Mouse (Mus musculus): ENCODE measurements around the gene Lamc1. TPM values are rescaled to one million over a fixed set of nuclear protein-coding genes. Genes with fewer than 3 reads are reported as not detected.

Lamc1 gene
- polyA plus RNA-seq, 1 experiment from 2014 or later, result 17.2 TPM

GRCm38 (mm10) chr1:153320554-153321147 is 11.9 kb downstream of the Lamc1 start:
- H3K4me3 ChIP-seq (ENCODE audit: low read depth, low read length), result no peak overlapping the region

GRCm38 (mm10) chr1:153320121-153320520 is 12.5 kb downstream of the Lamc1 start:
- no peak for ATAC-seq (ENCODE audit: low read depth)
- H3K27me3 ChIP-seq (ENCODE audit: control insufficient read depth, insufficient read depth, low read length), result no peaks in the 10 kb centered on the region
- WGBS, result 65% methylated on average over 4 of the region's 4 CpGs

More at GRCm38 (mm10) chr1:153320554-153321147, 11.9 kb downstream of the Lamc1 start:
- Histone ChIP-seq H3K4me2 (ENCODE audit: low read depth, low read length) (no peak overlapping the region), H3K27ac (ENCODE audit: low read depth, low read length) (no peak overlapping the region), H3K27me3 (ENCODE audit: control insufficient read depth, insufficient read depth, low read length) (no peaks in the 10 kb centered on the region), H3K36me3 (ENCODE audit: control insufficient read depth, insufficient read depth, low read length) (no peaks in the 10 kb centered on the region), H3K4me1 (ENCODE audit: control insufficient read depth, insufficient read depth, low read length) (no peaks in the 10 kb centered on the region), H3K9me3 (ENCODE audit: control insufficient read depth, low read length) (no peaks in the 10 kb centered on the region), H3K9ac (replicated peaks; ENCODE audit: low read depth, low read length) (no peak overlapping the region)
- 26% methylated on average over 6 of the region's 6 CpGs for WGBS
- ATAC-seq (ENCODE audit: low read depth), result no peak

GRCm38 (mm10) chr1:153318741-153319140 is 13.8 kb downstream of the Lamc1 start:
- 96% methylated on average over 1 of the region's 1 CpGs for WGBS
- Histone ChIP-seq H3K27me3 (ENCODE audit: control insufficient read depth, insufficient read depth, low read length) (no peaks in the 10 kb centered on the region), H3K4me3 (ENCODE audit: low read depth, low read length) (no peak overlapping the region), H3K9ac (replicated peaks; ENCODE audit: low read depth, low read length) (no peak overlapping the region), H3K9me3 (ENCODE audit: control insufficient read depth, low read length) (no peaks in the 10 kb centered on the region), H3K4me1 (ENCODE audit: control insufficient read depth, insufficient read depth, low read length) (no peaks in the 10 kb centered on the region), H3K4me2 (ENCODE audit: low read depth, low read length) (no peak overlapping the region), H3K36me3 (ENCODE audit: control insufficient read depth, insufficient read depth, low read length) (no peaks in the 10 kb centered on the region), H3K27ac (ENCODE audit: low read depth, low read length) (no peak overlapping the region)
- no peak for ATAC-seq (ENCODE audit: low read depth)

More at GRCm38 (mm10) chr1:153320121-153320520, 12.5 kb downstream of the Lamc1 start:
- Histone ChIP-seq H3K9ac (replicated peaks; ENCODE audit: low read depth, low read length) (no peak overlapping the region), H3K4me3 (ENCODE audit: low read depth, low read length) (no peak overlapping the region), H3K9me3 (ENCODE audit: control insufficient read depth, low read length) (no peaks in the 10 kb centered on the region), H3K36me3 (ENCODE audit: control insufficient read depth, insufficient read depth, low read length) (no peaks in the 10 kb centered on the region), H3K27ac (ENCODE audit: low read depth, low read length) (no peak overlapping the region), H3K4me2 (ENCODE audit: low read depth, low read length) (no peak overlapping the region), H3K4me1 (ENCODE audit: control insufficient read depth, insufficient read depth, low read length) (no peaks in the 10 kb centered on the region)

- H3K9ac ChIP-seq (replicated peaks; ENCODE audit: low read depth, low read length), result no peak overlapping the region
- no peak overlapping the region for H3K4me3 ChIP-seq (ENCODE audit: low read depth, low read length)
- H3K4me1 ChIP-seq (ENCODE audit: control insufficient read depth, insufficient read depth, low read length), result no peaks in the 10 kb centered on the region
- H3K4me2 ChIP-seq (ENCODE audit: low read depth, low read length), result no peak overlapping the region
- 94% methylated on average over 7 of the region's 7 CpGs for WGBS
- H3K27me3 ChIP-seq (ENCODE audit: control insufficient read depth, insufficient read depth, low read length), result no peaks in the 10 kb centered on the region
- no peaks in the 10 kb centered on the region for H3K36me3 ChIP-seq (ENCODE audit: control insufficient read depth, insufficient read depth, low read length)
- no peak for ATAC-seq (ENCODE audit: low read depth)
- no peak overlapping the region for H3K27ac ChIP-seq (ENCODE audit: low read depth, low read length)
- no peaks in the 10 kb centered on the region for H3K9me3 ChIP-seq (ENCODE audit: control insufficient read depth, low read length)
These were observed 14.3 kb downstream of the Lamc1 start for GRCm38 (mm10) chr1:153318287-153318686.

- 78% methylated on average over 16 of the region's 16 CpGs for WGBS
- Histone ChIP-seq H3K27ac (ENCODE audit: low read depth, low read length) (no peak overlapping the region), H3K4me3 (ENCODE audit: low read depth, low read length) (no peak overlapping the region), H3K4me2 (ENCODE audit: low read depth, low read length) (no peak overlapping the region), H3K27me3 (ENCODE audit: control insufficient read depth, insufficient read depth, low read length) (no peaks in the 10 kb centered on the region), H3K9ac (replicated peaks; ENCODE audit: low read depth, low read length) (no peak overlapping the region), H3K36me3 (ENCODE audit: control insufficient read depth, insufficient read depth, low read length) (no peaks in the 10 kb centered on the region), H3K9me3 (ENCODE audit: control insufficient read depth, low read length) (no peaks in the 10 kb centered on the region), H3K4me1 (ENCODE audit: control insufficient read depth, insufficient read depth, low read length) (no peaks in the 10 kb centered on the region)
- no peak for ATAC-seq (ENCODE audit: low read depth)
These were observed 14.9 kb downstream of the Lamc1 start for GRCm38 (mm10) chr1:153317486-153318260.

- H3K9ac ChIP-seq (replicated peaks; ENCODE audit: low read depth, low read length), result no peak overlapping the region
- ATAC-seq (ENCODE audit: low read depth), result no peak
- H3K4me1 ChIP-seq (ENCODE audit: control insufficient read depth, insufficient read depth, low read length), result no peaks in the 10 kb centered on the region
- no peaks in the 10 kb centered on the region for H3K27me3 ChIP-seq (ENCODE audit: control insufficient read depth, insufficient read depth, low read length)
- 48% methylated on average over 8 of the region's 8 CpGs for WGBS
- no peaks in the 10 kb centered on the region for H3K9me3 ChIP-seq (ENCODE audit: control insufficient read depth, low read length)
- H3K36me3 ChIP-seq (ENCODE audit: control insufficient read depth, insufficient read depth, low read length), result no peaks in the 10 kb centered on the region
- H3K4me3 ChIP-seq (ENCODE audit: low read depth, low read length), result no peak overlapping the region
- H3K4me2 ChIP-seq (ENCODE audit: low read depth, low read length), result no peak overlapping the region
- H3K27ac ChIP-seq (ENCODE audit: low read depth, low read length), result no peak overlapping the region
These were observed 15.6 kb downstream of the Lamc1 start for GRCm38 (mm10) chr1:153316956-153317355.

GRCm38 (mm10) chr1:153316286-153316685 is 16.3 kb downstream of the Lamc1 start:
- H3K9me3 ChIP-seq (ENCODE audit: control insufficient read depth, low read length), result no peaks in the 10 kb centered on the region
- H3K4me2 ChIP-seq (ENCODE audit: low read depth, low read length), result no peak overlapping the region
- H3K36me3 ChIP-seq (ENCODE audit: control insufficient read depth, insufficient read depth, low read length), result no peaks in the 10 kb centered on the region
- no peak overlapping the region for H3K27ac ChIP-seq (ENCODE audit: low read depth, low read length)
- ATAC-seq (ENCODE audit: low read depth), result no peak
- no peaks in the 10 kb centered on the region for H3K27me3 ChIP-seq (ENCODE audit: control insufficient read depth, insufficient read depth, low read length)
- H3K4me1 ChIP-seq (ENCODE audit: control insufficient read depth, insufficient read depth, low read length), result no peaks in the 10 kb centered on the region
- no peak overlapping the region for H3K4me3 ChIP-seq (ENCODE audit: low read depth, low read length)
- no peak overlapping the region for H3K9ac ChIP-seq (replicated peaks; ENCODE audit: low read depth, low read length)

- Histone ChIP-seq H3K9ac (replicated peaks; ENCODE audit: low read depth, low read length) (no peak overlapping the region), H3K4me1 (ENCODE audit: control insufficient read depth, insufficient read depth, low read length) (no peaks in the 10 kb centered on the region), H3K4me3 (ENCODE audit: low read depth, low read length) (no peak overlapping the region), H3K27ac (ENCODE audit: low read depth, low read length) (no peak overlapping the region), H3K27me3 (ENCODE audit: control insufficient read depth, insufficient read depth, low read length) (no peaks in the 10 kb centered on the region), H3K9me3 (ENCODE audit: control insufficient read depth, low read length) (no peaks in the 10 kb centered on the region), H3K4me2 (ENCODE audit: low read depth, low read length) (no peak overlapping the region), H3K36me3 (ENCODE audit: control insufficient read depth, insufficient read depth, low read length) (no peaks in the 10 kb centered on the region)
- ATAC-seq (ENCODE audit: low read depth), result no peak
- 89% methylated on average over 6 of the region's 6 CpGs for WGBS
These were observed 17.5 kb downstream of the Lamc1 start for GRCm38 (mm10) chr1:153315121-153315520.

GRCm38 (mm10) chr1:153312992-153313391 is 19.6 kb downstream of the Lamc1 start:
- H3K4me3 ChIP-seq (ENCODE audit: low read depth, low read length), result no peak overlapping the region
- no peaks in the 10 kb centered on the region for H3K9me3 ChIP-seq (ENCODE audit: control insufficient read depth, low read length)
- H3K9ac ChIP-seq (replicated peaks; ENCODE audit: low read depth, low read length), result no peak overlapping the region
- no peak overlapping the region for H3K4me2 ChIP-seq (ENCODE audit: low read depth, low read length)
- no peaks in the 10 kb centered on the region for H3K27me3 ChIP-seq (ENCODE audit: control insufficient read depth, insufficient read depth, low read length)
- H3K4me1 ChIP-seq (ENCODE audit: control insufficient read depth, insufficient read depth, low read length), result peaks cover 4% of the 10 kb centered on the region; the same call in 1 of the 2 replicates
- H3K27ac ChIP-seq (ENCODE audit: low read depth, low read length), result no peak overlapping the region
- no peaks in the 10 kb centered on the region for H3K36me3 ChIP-seq (ENCODE audit: control insufficient read depth, insufficient read depth, low read length)
- 99% methylated on average over 5 of the region's 5 CpGs for WGBS
- no peak for ATAC-seq (ENCODE audit: low read depth)

All from neural tube, embryonic 14.5 days (tissue).